Mouse (Mus musculus): Measurements from ENCODE around the gene Sgcd. TPM values are rescaled to one million over a fixed set of nuclear protein-coding genes. Genes with fewer than 3 reads are reported as not detected.
"Not testable (repeated sequence)": the region's sequence is repeated elsewhere in the genome, so short reads cannot be mapped to it uniquely, and the experiment has no call there.

The Sgcd gene
- polyA plus RNA-seq, 1 experiment, result 2.1 TPM

DNA sequence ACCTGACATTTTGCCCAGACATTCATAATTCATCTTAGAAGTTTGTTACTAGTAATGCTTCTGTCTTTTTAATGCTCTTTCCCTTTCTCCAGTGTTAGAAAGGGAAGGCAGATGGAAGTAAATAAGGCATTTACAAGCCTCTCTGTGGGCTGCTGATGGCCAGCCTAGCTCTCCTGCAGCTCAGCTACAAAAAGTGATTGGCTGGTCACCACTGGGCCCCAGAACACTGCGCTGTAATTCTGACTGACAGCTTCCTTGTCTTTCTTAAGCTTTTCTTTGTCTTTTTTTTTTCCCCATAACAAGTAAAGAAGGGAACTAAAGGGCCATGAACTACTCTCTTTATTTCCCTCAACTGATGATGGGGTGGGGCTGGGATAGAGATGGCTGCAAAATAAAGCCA lies 463.9 kb downstream of the Sgcd start:
- H3K4me3 ChIP-seq (ENCODE audit: insufficient read depth, low read length), result no peak overlapping the region

GRCm38 (mm10) chr11:47508047-47508446 lies 480.7 kb downstream of the Sgcd start:
- H3K4me1 ChIP-seq (ENCODE audit: control insufficient read depth, insufficient read depth, low read length), result no peaks in the 10 kb centered on the region
- H3K4me3 ChIP-seq (ENCODE audit: insufficient read depth, low read length), result no peak overlapping the region
- TF ChIP-seq POLR2A (IDR thresholded peaks at IDR 0.05; ENCODE audit: extremely low read depth, insufficient read depth, low read length), result no peak
- no peak for TF ChIP-seq CTCF (IDR thresholded peaks at IDR 0.05; ENCODE audit: extremely low read depth, insufficient read depth, low read length)
- no peak overlapping the region for H3K27ac ChIP-seq (ENCODE audit: insufficient read depth, low read length)

More for the DNA sequence above, 463.9 kb downstream of the Sgcd start:
- TF ChIP-seq POLR2A (IDR thresholded peaks at IDR 0.05; ENCODE audit: extremely low read depth, insufficient read depth, low read length) (no peak), CTCF (IDR thresholded peaks at IDR 0.05; ENCODE audit: extremely low read depth, insufficient read depth, low read length) (no peak)
- no peaks in the 10 kb centered on the region for H3K4me1 ChIP-seq (ENCODE audit: control insufficient read depth, insufficient read depth, low read length)
- H3K27ac ChIP-seq (ENCODE audit: insufficient read depth, low read length), result no peak overlapping the region

- not testable (repeated sequence) for H3K4me3 ChIP-seq (ENCODE audit: insufficient read depth, low read length); H3K27ac ChIP-seq (ENCODE audit: insufficient read depth, low read length); H3K4me1 ChIP-seq (ENCODE audit: control insufficient read depth, insufficient read depth, low read length)
These were observed 485.5 kb downstream of the Sgcd start for GRCm38 (mm10) chr11:47503236-47503635.

DNA sequence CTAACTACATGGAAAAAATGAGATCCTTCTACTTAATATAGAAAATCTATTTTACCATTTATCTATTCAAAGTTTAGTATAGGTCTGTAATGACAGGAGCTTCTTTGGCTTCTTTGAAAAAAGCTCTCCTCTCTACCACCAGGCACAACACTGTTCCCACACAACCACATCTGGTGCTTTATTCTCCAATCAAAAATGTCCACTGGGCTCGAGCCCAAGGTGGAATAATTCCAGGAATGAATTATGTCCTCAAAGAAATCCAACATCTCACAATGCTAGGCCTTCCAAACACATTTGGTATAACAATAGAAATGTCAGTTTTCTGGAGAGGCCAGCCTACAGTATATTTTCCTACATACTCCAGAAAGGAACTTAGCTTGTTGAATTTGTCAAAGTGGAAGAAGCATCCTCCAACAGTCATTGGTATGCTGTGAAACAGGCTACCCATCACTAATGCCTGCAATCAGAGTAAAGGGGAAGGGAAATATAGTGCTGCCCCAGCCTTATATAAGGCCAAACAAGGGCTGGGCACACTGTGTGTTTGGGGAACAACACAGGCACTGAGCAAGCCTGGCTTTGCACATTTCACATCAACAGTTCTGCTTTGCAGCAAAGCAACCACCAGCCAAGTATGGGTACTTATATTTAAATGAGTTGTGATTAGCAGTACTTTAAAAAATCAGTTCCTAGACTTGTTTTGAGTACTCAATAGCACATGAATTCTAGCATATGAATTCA lies 515.1 kb downstream of the Sgcd start:
- Histone ChIP-seq H3K4me1 (ENCODE audit: control insufficient read depth, insufficient read depth, low read length) (no peaks in the 10 kb centered on the region; the same call in 1 of the 2 replicates), H3K4me3 (ENCODE audit: insufficient read depth, low read length) (no peak overlapping the region), H3K27ac (ENCODE audit: insufficient read depth, low read length) (no peak overlapping the region; the same call in 1 of the 2 replicates)
- no peak for TF ChIP-seq CTCF (IDR thresholded peaks at IDR 0.05; ENCODE audit: extremely low read depth, insufficient read depth, low read length)
- TF ChIP-seq POLR2A (IDR thresholded peaks at IDR 0.05; ENCODE audit: extremely low read depth, insufficient read depth, low read length), result no peak

DNA sequence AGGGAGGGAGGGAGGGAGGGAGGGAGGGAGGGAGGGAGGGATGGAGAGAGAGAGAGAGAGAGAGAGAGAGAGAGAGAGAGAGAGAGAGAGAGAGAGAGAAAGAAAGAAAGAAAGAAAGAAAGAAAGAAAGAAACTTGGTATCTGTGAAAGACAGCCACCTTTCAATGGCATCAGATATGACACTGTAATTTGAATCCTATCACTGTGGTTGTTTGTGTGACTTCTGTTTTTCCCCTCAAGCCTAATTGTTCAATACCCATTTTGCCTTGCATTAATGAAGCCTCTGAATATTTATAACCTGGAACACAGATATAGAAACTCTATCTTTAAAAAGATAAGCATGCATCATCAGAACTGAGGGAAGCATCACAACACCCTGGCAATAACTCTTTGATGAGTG lies 528.1 kb downstream of the Sgcd start:
- H3K4me3 ChIP-seq (ENCODE audit: insufficient read depth, low read length); H3K4me1 ChIP-seq (ENCODE audit: control insufficient read depth, insufficient read depth, low read length); H3K27ac ChIP-seq (ENCODE audit: insufficient read depth, low read length): not testable (repeated sequence)

DNA sequence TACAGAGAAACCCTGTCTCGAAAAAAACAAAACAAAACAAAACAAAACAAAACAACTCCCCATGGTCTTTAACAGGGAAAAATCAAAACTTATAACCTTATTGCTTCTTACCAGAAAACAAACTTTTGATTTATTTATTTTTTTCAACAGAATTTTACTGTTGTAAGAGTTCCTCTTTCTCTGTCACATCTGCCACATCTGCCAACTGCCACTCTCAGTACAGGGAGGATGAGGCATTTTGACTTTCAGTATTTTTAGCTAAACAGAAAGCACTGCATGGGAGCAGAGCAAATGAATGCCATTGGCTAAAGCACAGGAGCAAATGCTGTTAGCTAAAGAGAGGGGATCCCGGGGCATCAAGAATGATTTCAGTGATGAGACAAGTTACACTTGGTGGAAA lies 528.6 kb downstream of the Sgcd start:
- TF ChIP-seq POLR2A (IDR thresholded peaks at IDR 0.05; ENCODE audit: extremely low read depth, insufficient read depth, low read length) (no peak), CTCF (IDR thresholded peaks at IDR 0.05; ENCODE audit: extremely low read depth, insufficient read depth, low read length) (no peak)
- Histone ChIP-seq H3K4me3 (ENCODE audit: insufficient read depth, low read length) (no peak overlapping the region), H3K4me1 (ENCODE audit: control insufficient read depth, insufficient read depth, low read length) (no peaks in the 10 kb centered on the region), H3K27ac (ENCODE audit: insufficient read depth, low read length) (no peak overlapping the region)

GRCm38 (mm10) chr11:47459214-47459613 lies 529.6 kb downstream of the Sgcd start:
- Histone ChIP-seq H3K4me1 (ENCODE audit: control insufficient read depth, insufficient read depth, low read length) (no peaks in the 10 kb centered on the region), H3K4me3 (ENCODE audit: insufficient read depth, low read length) (no peak overlapping the region), H3K27ac (ENCODE audit: insufficient read depth, low read length) (no peak overlapping the region)
- TF ChIP-seq CTCF (IDR thresholded peaks at IDR 0.05; ENCODE audit: extremely low read depth, insufficient read depth, low read length) (no peak), POLR2A (IDR thresholded peaks at IDR 0.05; ENCODE audit: extremely low read depth, insufficient read depth, low read length) (no peak)

- Histone ChIP-seq H3K4me1 (ENCODE audit: control insufficient read depth, insufficient read depth, low read length) (no peaks in the 10 kb centered on the region), H3K4me3 (ENCODE audit: insufficient read depth, low read length) (no peak overlapping the region), H3K27ac (ENCODE audit: insufficient read depth, low read length) (no peak overlapping the region)
- no peak for TF ChIP-seq CTCF (IDR thresholded peaks at IDR 0.05; ENCODE audit: extremely low read depth, insufficient read depth, low read length)
- no peak for TF ChIP-seq POLR2A (IDR thresholded peaks at IDR 0.05; ENCODE audit: extremely low read depth, insufficient read depth, low read length)
These were observed 541.0 kb downstream of the Sgcd start for GRCm38 (mm10) chr11:47447790-47448189.

DNA sequence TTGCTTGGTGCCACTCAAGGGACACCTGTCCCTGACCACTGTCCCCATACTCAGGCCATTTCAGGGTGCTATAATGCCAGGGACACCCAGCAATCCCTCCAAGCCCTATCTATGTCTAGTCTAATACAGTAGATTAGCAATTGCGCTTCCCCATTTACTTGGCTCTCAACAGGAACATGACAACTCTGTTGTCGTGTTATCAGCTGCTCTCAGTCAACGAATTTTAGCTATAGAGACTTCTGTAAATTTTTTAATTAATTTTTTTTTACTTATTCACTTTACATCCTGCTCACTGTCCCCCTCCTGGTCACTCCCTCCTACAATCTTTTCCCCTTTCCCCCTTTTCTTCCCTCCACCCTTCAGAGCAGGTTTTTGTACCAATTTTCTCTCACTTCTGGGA lies 542.4 kb downstream of the Sgcd start:
- no peak overlapping the region for H3K4me3 ChIP-seq (ENCODE audit: insufficient read depth, low read length)

GRCm38 (mm10) chr11:47445683-47446082 lies 543.1 kb downstream of the Sgcd start:
- Histone ChIP-seq H3K4me3 (ENCODE audit: insufficient read depth, low read length) (no peak overlapping the region), H3K27ac (ENCODE audit: insufficient read depth, low read length) (no peak overlapping the region), H3K4me1 (ENCODE audit: control insufficient read depth, insufficient read depth, low read length) (no peaks in the 10 kb centered on the region)
- TF ChIP-seq CTCF (IDR thresholded peaks at IDR 0.05; ENCODE audit: extremely low read depth, insufficient read depth, low read length), result no peak
- TF ChIP-seq POLR2A (IDR thresholded peaks at IDR 0.05; ENCODE audit: extremely low read depth, insufficient read depth, low read length), result no peak

More for the DNA sequence above, 542.4 kb downstream of the Sgcd start:
- TF ChIP-seq POLR2A (IDR thresholded peaks at IDR 0.05; ENCODE audit: extremely low read depth, insufficient read depth, low read length) (no peak), CTCF (IDR thresholded peaks at IDR 0.05; ENCODE audit: extremely low read depth, insufficient read depth, low read length) (no peak)
- H3K27ac ChIP-seq (ENCODE audit: insufficient read depth, low read length), result no peak overlapping the region
- H3K4me1 ChIP-seq (ENCODE audit: control insufficient read depth, insufficient read depth, low read length), result no peaks in the 10 kb centered on the region

Measured in cortical plate, adult 2 months (tissue).